Mouse (Mus musculus): ENCODE results near the gene Flot1.

Flot1 gene

DNA sequence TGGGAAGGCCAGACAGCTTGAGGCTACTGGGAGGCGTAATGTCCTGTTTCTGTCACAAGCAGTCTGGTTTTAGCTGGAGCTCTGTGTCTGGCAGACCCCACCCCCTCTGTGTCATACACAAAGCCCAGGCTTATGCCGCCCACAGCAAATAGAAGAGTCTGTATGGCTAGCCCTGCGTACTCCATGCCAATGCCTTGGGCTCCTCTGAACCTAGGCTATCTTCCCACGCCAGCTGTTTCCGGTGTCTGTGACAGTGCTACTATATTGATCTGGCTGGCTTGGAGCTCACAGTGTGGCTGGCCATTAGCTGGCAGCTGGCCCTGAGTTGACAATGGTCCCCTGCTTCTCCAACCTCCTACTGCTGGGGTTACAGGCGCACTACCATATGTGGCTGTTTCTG is 39.1 kb upstream of the Flot1 start:
- H3K9me3 ChIP-seq (ENCODE audit: low read length), result no peaks in the 10 kb centered on the region
- no peak overlapping the region for H3K4me3 ChIP-seq (replicated peaks; ENCODE audit: low read length)
- no peaks in the 10 kb centered on the region for H3K4me1 ChIP-seq (replicated peaks; ENCODE audit: low read depth, low read length)

GRCm38 (mm10) chr17:35785140-35785539 is 37.9 kb upstream of the Flot1 start:
- no peaks in the 10 kb centered on the region for H3K27me3 ChIP-seq (ENCODE audit: insufficient read depth, low read length)
- no peak overlapping the region for H3K4me3 ChIP-seq (replicated peaks; ENCODE audit: low read length)
- H3K4me1 ChIP-seq (replicated peaks; ENCODE audit: low read depth, low read length), result no peaks in the 10 kb centered on the region
- no peak for TF ChIP-seq NANOG (IDR thresholded peaks at IDR 0.05; ENCODE audit: borderline replicate concordance, low read length)
- TF ChIP-seq CTCF (conservative IDR thresholded peaks at IDR 0.05; ENCODE audit: low read length), result no peak
- no peak for TF ChIP-seq POU5F1 (IDR thresholded peaks at IDR 0.05; ENCODE audit: borderline replicate concordance, low read length)
- H3K9me3 ChIP-seq (ENCODE audit: low read length), result no peaks in the 10 kb centered on the region
- no peaks in the 10 kb centered on the region for H3K36me3 ChIP-seq (ENCODE audit: insufficient read depth, low read length)

More for the DNA sequence above, 39.1 kb upstream of the Flot1 start:
- TF ChIP-seq CTCF (conservative IDR thresholded peaks at IDR 0.05; ENCODE audit: low read length), result no peak
- no peak for TF ChIP-seq POU5F1 (IDR thresholded peaks at IDR 0.05; ENCODE audit: borderline replicate concordance, low read length)
- no peak for TF ChIP-seq NANOG (IDR thresholded peaks at IDR 0.05; ENCODE audit: borderline replicate concordance, low read length)
- Histone ChIP-seq H3K36me3 (ENCODE audit: insufficient read depth, low read length) (no peaks in the 10 kb centered on the region), H3K27me3 (ENCODE audit: insufficient read depth, low read length) (peaks cover under 1% of the 10 kb centered on the region; the same call in 1 of the 2 replicates)

DNA sequence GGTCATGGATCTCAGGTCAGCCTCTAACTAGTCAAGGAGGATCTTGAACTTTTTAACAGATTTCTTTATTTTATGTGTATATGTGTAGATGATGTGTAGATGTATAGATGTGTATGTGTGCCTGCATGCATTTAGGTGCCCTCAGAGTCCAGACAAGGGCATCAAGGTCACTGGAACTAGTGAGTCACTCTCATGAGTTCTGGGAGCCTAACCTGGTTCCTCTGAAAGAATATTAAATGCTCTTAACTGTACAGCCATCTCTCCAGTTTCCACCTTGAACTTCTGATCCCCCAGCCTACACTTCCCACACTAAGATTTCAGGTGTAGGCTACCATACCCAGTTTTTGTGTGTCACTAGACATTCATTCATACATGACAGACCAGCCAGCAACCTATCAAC is 35.5 kb upstream of the Flot1 start:
- Histone ChIP-seq H3K9me3 (ENCODE audit: low read length) (no peaks in the 10 kb centered on the region), H3K4me3 (replicated peaks; ENCODE audit: low read length) (no peak overlapping the region), H3K27me3 (ENCODE audit: insufficient read depth, low read length) (no peaks in the 10 kb centered on the region), H3K36me3 (ENCODE audit: insufficient read depth, low read length) (no peaks in the 10 kb centered on the region), H3K4me1 (replicated peaks; ENCODE audit: low read depth, low read length) (no peaks in the 10 kb centered on the region)
- TF ChIP-seq POU5F1 (IDR thresholded peaks at IDR 0.05; ENCODE audit: borderline replicate concordance, low read length) (no peak), NANOG (IDR thresholded peaks at IDR 0.05; ENCODE audit: borderline replicate concordance, low read length) (no peak), CTCF (conservative IDR thresholded peaks at IDR 0.05; ENCODE audit: low read length) (no peak)

DNA sequence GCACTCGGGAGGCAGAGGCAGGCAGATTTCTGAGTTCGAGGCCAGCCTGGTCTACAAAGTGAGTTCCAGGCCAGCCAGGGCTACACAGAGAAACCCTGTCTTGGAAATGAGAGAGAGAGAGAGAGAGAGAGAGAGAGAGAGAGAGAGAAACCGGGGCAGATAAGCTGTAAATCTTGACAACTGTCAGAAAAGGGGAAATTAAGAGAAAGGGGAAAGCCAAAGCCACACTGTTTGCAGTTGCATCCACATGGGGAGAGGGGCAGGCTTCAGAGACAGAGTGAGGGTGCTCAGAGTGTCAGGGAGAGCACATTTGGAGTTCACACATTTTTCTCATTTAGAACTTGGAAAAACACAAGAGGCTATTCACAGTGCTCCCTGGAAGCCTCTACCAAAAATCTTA is 35.0 kb upstream of the Flot1 start:
- Histone ChIP-seq H3K36me3 (ENCODE audit: insufficient read depth, low read length) (no peaks in the 10 kb centered on the region), H3K27me3 (ENCODE audit: insufficient read depth, low read length) (no peaks in the 10 kb centered on the region), H3K4me3 (replicated peaks; ENCODE audit: low read length) (no peak overlapping the region), H3K4me1 (replicated peaks; ENCODE audit: low read depth, low read length) (no peaks in the 10 kb centered on the region), H3K9me3 (ENCODE audit: low read length) (no peaks in the 10 kb centered on the region)
- no peak for TF ChIP-seq POU5F1 (IDR thresholded peaks at IDR 0.05; ENCODE audit: borderline replicate concordance, low read length)
- no peak for TF ChIP-seq NANOG (IDR thresholded peaks at IDR 0.05; ENCODE audit: borderline replicate concordance, low read length)
- TF ChIP-seq CTCF (conservative IDR thresholded peaks at IDR 0.05; ENCODE audit: low read length), result no peak

- H3K9me3 ChIP-seq (ENCODE audit: low read length), result no peaks in the 10 kb centered on the region
Measured at GRCm38 (mm10) chr17:35790933-35791332, 32.1 kb upstream of the Flot1 start.

DNA sequence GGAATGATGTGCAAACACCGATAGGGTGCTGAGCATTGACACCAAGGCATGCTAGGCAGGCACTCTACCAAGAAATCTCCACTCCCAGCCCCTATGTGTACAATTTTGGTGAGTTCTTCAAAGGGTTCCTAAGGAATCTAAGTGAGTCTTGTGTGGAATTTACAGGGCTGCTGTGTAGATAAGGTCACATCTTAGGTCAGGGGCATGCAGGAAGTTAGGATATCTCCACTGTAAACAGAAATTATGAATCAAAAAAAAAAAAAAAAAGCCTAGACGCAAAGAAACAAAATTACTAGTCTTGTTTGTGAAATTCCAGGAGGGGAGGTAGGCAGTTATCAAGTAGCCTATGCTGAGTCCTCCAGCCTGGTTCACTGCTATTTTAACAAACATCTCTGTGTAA is 30.2 kb upstream of the Flot1 start:
- TF ChIP-seq POU5F1 (IDR thresholded peaks at IDR 0.05; ENCODE audit: borderline replicate concordance, low read length) (no peak), NANOG (IDR thresholded peaks at IDR 0.05; ENCODE audit: borderline replicate concordance, low read length) (no peak), CTCF (conservative IDR thresholded peaks at IDR 0.05; ENCODE audit: low read length) (no peak)
- Histone ChIP-seq H3K27me3 (ENCODE audit: insufficient read depth, low read length) (no peaks in the 10 kb centered on the region), H3K36me3 (ENCODE audit: insufficient read depth, low read length) (no peaks in the 10 kb centered on the region), H3K4me1 (replicated peaks; ENCODE audit: low read depth, low read length) (0 out of 2 replicates have a peak, but pooled peaks cover 3% of the 10 kb centered on the region), H3K9me3 (ENCODE audit: low read length) (no peaks in the 10 kb centered on the region), H3K4me3 (replicated peaks; ENCODE audit: low read length) (no peak overlapping the region)

More at GRCm38 (mm10) chr17:35790933-35791332, 32.1 kb upstream of the Flot1 start:
- no peaks in the 10 kb centered on the region for H3K27me3 ChIP-seq (ENCODE audit: insufficient read depth, low read length)
- no peaks in the 10 kb centered on the region for H3K36me3 ChIP-seq (ENCODE audit: insufficient read depth, low read length)
- no peak for TF ChIP-seq CTCF (conservative IDR thresholded peaks at IDR 0.05; ENCODE audit: low read length)
- TF ChIP-seq POU5F1 (IDR thresholded peaks at IDR 0.05; ENCODE audit: borderline replicate concordance, low read length), result no peak
- TF ChIP-seq NANOG (IDR thresholded peaks at IDR 0.05; ENCODE audit: borderline replicate concordance, low read length), result no peak
- 0 out of 2 replicates have a peak, but pooled peaks cover 3% of the 10 kb centered on the region for H3K4me1 ChIP-seq (replicated peaks; ENCODE audit: low read depth, low read length)
- H3K4me3 ChIP-seq (replicated peaks; ENCODE audit: low read length), result no peak overlapping the region

GRCm38 (mm10) chr17:35795099-35795498 is 27.9 kb upstream of the Flot1 start:
- Histone ChIP-seq H3K9me3 (ENCODE audit: low read length) (no peaks in the 10 kb centered on the region), H3K36me3 (ENCODE audit: insufficient read depth, low read length) (no peaks in the 10 kb centered on the region), H3K4me3 (replicated peaks; ENCODE audit: low read length) (no peak overlapping the region), H3K4me1 (replicated peaks; ENCODE audit: low read depth, low read length) (0 out of 2 replicates have a peak, but pooled peaks cover 3% of the 10 kb centered on the region), H3K27me3 (ENCODE audit: insufficient read depth, low read length) (no peaks in the 10 kb centered on the region)
- TF ChIP-seq NANOG (IDR thresholded peaks at IDR 0.05; ENCODE audit: borderline replicate concordance, low read length) (no peak), POU5F1 (IDR thresholded peaks at IDR 0.05; ENCODE audit: borderline replicate concordance, low read length) (no peak), CTCF (conservative IDR thresholded peaks at IDR 0.05; ENCODE audit: low read length) (no peak)

DNA sequence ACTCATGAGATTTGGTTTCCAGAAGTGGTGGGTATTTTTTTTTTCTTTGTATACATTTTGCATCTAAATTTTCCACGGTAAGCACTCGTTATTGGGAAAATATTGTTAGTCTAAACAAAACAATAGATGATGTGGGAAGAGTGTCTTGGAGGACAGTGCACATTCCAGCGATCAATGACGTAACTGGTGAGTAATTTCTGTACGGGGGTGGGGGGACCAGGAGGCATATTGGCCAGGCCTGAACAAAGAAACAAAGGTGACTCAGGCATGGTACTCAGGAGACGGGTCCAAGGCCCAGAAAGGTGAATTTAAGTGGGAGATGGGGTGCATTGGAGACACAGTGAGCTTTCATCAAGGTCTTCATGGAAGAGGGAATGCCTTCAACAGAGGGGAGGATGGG is 27.4 kb upstream of the Flot1 start:
- no peak for TF ChIP-seq POU5F1 (IDR thresholded peaks at IDR 0.05; ENCODE audit: borderline replicate concordance, low read length)
- no peak for TF ChIP-seq NANOG (IDR thresholded peaks at IDR 0.05; ENCODE audit: borderline replicate concordance, low read length)
- no peak for TF ChIP-seq CTCF (conservative IDR thresholded peaks at IDR 0.05; ENCODE audit: low read length)
- Histone ChIP-seq H3K4me1 (replicated peaks; ENCODE audit: low read depth, low read length) (0 out of 2 replicates have a peak, but pooled peaks cover 3% of the 10 kb centered on the region), H3K4me3 (replicated peaks; ENCODE audit: low read length) (no peak overlapping the region), H3K27me3 (ENCODE audit: insufficient read depth, low read length) (no peaks in the 10 kb centered on the region), H3K9me3 (ENCODE audit: low read length) (no peaks in the 10 kb centered on the region), H3K36me3 (ENCODE audit: insufficient read depth, low read length) (no peaks in the 10 kb centered on the region)

DNA sequence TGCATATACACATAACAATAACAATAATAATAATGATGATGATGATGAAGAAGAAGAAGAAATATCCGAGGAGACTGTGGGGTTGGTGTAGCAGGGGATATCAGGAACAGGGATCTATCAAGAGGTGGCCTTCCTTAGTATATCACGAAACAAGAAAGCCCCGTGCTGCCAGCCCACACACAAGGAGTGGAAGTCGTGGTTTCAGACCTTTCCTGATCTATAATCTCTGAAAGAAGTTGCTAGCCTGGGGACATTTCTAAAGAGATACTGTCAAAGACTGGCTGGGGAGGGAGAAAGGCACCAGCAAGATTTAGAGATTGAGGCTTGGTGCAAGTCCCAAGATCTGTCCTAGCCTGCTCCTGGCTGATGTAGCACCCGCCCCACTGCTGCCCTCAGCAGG is 26.2 kb upstream of the Flot1 start:
- no peaks in the 10 kb centered on the region for H3K27me3 ChIP-seq (ENCODE audit: insufficient read depth, low read length)
- H3K36me3 ChIP-seq (ENCODE audit: insufficient read depth, low read length), result no peaks in the 10 kb centered on the region
- H3K4me3 ChIP-seq (replicated peaks; ENCODE audit: low read length), result no peak overlapping the region
- no peaks in the 10 kb centered on the region for H3K9me3 ChIP-seq (ENCODE audit: low read length)
- TF ChIP-seq POU5F1 (IDR thresholded peaks at IDR 0.05; ENCODE audit: borderline replicate concordance, low read length) (no peak), CTCF (conservative IDR thresholded peaks at IDR 0.05; ENCODE audit: low read length) (no peak), NANOG (IDR thresholded peaks at IDR 0.05; ENCODE audit: borderline replicate concordance, low read length) (no peak)
- peaks cover 10% of the 10 kb centered on the region for H3K4me1 ChIP-seq (replicated peaks; ENCODE audit: low read depth, low read length)

Measured in E14TG2a.4 (cell line).